Mouse (Mus musculus) cerebellum, postnatal 10 days (tissue): ENCODE measurements at regions not wholly inside any gene's neighbourhood (a gene's known extent, or its start where the extent isn't known, plus 50 kb on each side); places are given as distances from the start of the nearest gene placed in this dataset.
"Not testable (repeated sequence)": the region's sequence is repeated elsewhere in the genome, so short reads cannot be mapped to it uniquely, and the experiment has no call there.

Source experiments
- DNase-seq, 2 experiments: peaks; one replicate each; pipeline ENCODE4 v3.0.0; 2021; ENCODE audit warnings: mixed read lengths in 2 of 2

- not testable (repeated sequence) for DNase-seq
Observed at GRCm38 (mm10) chr10:103507051-103507450, 139.5 kb downstream of the Slc6a15 start.

GRCm38 (mm10) chr10:103544502-103544901 lies 176.9 kb downstream of the Slc6a15 start:
- no peak for DNase-seq

- no peak for DNase-seq
Observed at GRCm38 (mm10) chr10:103549510-103549909, 181.9 kb downstream of the Slc6a15 start.

GRCm38 (mm10) chr10:103585097-103585496 lies 217.5 kb downstream of the Slc6a15 start:
- DNase-seq = no peak

GRCm38 (mm10) chr10:103585504-103585903 lies 217.9 kb downstream of the Slc6a15 start:
- DNase-seq = no peak

GRCm38 (mm10) chr10:103591985-103592384 lies 224.4 kb downstream of the Slc6a15 start:
- no peak for DNase-seq

GRCm38 (mm10) chr10:103641162-103641561 lies 273.6 kb downstream of the Slc6a15 start:
- no peak for DNase-seq

- no peak for DNase-seq
Observed at GRCm38 (mm10) chr10:103649848-103650247, 282.3 kb downstream of the Slc6a15 start.

GRCm38 (mm10) chr10:103673081-103673480 lies 305.5 kb downstream of the Slc6a15 start:
- DNase-seq = no peak

- no peak for DNase-seq
Observed at GRCm38 (mm10) chr10:103673765-103674164, 306.2 kb downstream of the Slc6a15 start.

- DNase-seq = peak in 1 of 2 experiments; percentile 1
Observed at GRCm38 (mm10) chr10:103692682-103693081, 325.1 kb downstream of the Slc6a15 start.

GRCm38 (mm10) chr10:103715080-103715725 lies 347.6 kb downstream of the Slc6a15 start:
- no peak for DNase-seq

GRCm38 (mm10) chr10:103718998-103719662 lies 351.5 kb downstream of the Slc6a15 start:
- no peak for DNase-seq

- DNase-seq = no peak
Observed at GRCm38 (mm10) chr10:103726680-103727079, 359.1 kb downstream of the Slc6a15 start.

GRCm38 (mm10) chr10:103731522-103731921 lies 363.9 kb downstream of the Slc6a15 start:
- DNase-seq = no peak

GRCm38 (mm10) chr10:103731981-103732380 lies 364.4 kb downstream of the Slc6a15 start:
- DNase-seq = no peak

- no peak for DNase-seq
Observed at GRCm38 (mm10) chr10:103780127-103780526, 362.7 kb upstream of the Gm21293 start.

- peak in 1 of 2 experiments; percentile 11 for DNase-seq
Observed at GRCm38 (mm10) chr10:103784920-103785319, 357.9 kb upstream of the Gm21293 start.

- DNase-seq = no peak
Observed at GRCm38 (mm10) chr10:103829079-103829478, 313.7 kb upstream of the Gm21293 start.

GRCm38 (mm10) chr10:103832063-103832462 lies 310.7 kb upstream of the Gm21293 start:
- DNase-seq = no peak

GRCm38 (mm10) chr10:103855211-103855610 lies 287.6 kb upstream of the Gm21293 start:
- no peak for DNase-seq

- no peak for DNase-seq
Observed at GRCm38 (mm10) chr10:103860890-103861289, 281.9 kb upstream of the Gm21293 start.

GRCm38 (mm10) chr10:103862120-103862519 lies 280.7 kb upstream of the Gm21293 start:
- no peak for DNase-seq

GRCm38 (mm10) chr10:103863909-103864308 lies 278.9 kb upstream of the Gm21293 start:
- no peak for DNase-seq
